Mouse (Mus musculus) ovary, postnatal 10 days (tissue): ENCODE measurements around the gene Dact1.

ENCODE experiments used
- DNase-seq: peaks from one replicate; pipeline ENCODE4 v3.0.0; 2022; ENCODE audit warnings: low spot score

Gene Dact1

DNA sequence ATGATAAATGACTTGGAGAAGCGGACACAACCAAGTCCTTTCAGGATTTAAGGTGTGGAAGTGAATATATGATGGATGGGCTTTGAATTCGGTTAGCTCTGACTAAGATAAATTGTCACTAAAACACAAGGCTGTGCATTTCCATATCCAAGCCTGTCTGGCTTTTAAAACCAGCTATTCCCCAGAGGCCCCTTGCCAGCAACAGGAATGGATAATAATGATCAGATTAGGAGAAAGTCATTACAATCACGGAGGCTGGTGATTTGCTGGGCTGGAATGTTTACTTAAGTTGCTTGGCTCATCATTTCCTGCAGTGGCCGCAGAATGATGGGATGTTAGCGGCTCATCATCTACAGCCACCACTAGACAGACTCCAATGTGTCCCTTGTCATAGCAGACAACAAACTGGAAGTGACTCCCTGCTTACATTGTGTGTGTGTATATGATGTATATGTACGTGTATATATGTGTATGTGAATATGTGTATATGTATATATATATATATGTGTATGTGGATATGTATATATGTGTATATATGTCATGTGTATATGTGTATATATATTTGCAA is 28.3 kb downstream of the Dact1 start:
- no peak for DNase-seq

DNA sequence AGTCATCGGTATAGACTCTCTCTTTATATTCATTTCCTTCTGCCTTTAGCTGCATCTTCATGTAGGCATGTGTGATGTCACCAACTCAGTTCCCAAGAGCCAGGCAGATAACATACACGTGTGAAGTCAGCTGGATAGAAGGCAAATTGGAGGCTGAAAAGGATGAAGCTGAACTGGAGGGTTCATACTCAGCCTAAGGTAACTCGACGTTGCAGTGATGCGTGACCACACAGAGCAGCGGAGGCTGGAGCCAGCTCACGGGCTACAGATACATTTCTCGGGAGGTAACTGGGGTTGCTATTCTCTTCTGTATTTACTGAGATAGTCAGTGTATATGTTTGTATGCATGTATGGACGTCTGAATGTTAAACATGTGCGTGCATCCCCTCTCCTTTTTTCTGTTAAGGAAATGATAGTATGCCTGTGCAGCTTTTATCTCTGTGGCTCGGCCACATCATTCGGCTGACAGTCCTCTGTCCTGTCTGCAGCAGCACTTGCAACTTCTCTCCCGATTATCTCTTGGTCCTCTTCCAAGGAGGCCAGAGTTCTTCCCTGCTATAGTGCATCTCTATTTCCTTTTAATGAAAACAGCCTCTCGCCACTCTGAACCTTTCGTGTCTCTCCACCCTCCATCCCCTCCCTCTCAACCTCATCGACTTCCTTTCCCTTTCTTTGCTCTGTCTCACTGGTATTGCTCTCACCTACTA is 29.6 kb downstream of the Dact1 start:
- DNase-seq: no peak

DNA sequence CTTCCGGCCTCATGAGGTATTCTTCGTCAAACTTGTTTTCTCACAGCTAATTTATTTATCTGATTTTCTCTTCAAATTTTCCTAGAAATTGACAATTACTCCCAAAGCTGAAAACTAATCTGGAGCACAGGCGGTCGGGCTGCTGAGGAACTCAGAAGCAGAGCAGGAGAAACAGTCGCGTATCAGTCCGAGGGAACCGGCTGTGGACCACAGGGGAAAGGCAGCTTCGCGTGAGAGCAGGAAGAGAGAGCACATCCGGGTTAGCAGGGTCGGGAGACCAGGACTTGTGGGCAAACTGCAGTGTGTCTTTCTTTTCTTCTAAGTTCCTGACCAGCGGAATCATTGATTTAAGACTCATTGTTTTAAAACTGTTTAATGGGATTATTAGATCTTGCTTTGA is 32.7 kb downstream of the Dact1 start:
- DNase-seq: no peak

DNA sequence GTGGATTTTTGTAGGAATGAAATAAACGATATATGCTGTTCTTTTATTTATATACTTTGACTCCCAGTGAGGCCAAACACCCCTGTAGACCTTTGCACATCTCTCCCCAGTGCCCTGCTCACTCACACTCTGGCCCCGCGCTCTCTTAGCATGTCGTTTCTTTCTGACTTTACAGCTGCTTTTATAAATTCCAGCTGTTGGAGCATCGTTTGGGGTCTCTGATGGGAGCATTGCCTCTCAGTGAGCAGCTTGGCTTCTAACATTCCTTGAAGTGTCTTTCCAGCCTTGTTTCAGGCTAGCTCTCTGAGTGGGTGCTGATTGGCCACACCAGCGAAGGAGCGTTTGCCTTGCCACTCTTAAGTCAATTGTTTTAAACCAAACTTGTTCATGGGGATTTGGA is 35.8 kb downstream of the Dact1 start:
- no peak for DNase-seq

DNA sequence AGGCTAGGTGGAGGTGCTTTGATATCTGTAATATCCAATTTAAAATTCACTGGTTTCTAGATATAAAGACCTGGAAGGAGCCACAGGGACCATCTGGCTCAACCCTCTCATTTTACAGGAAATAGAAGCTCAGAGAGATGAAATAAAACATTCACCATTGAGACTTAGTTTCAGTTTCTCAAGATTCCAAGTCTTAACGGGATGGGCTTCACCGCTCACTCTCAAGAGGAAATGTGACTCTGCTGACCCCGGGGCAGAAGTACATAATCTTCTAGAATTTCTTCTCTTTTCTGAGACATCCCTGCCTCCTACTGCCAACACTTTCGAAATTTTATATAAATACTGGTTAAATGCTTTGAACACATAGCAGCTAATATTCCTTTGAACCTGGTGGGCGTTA is 36.4 kb downstream of the Dact1 start:
- DNase-seq: no peak

DNA sequence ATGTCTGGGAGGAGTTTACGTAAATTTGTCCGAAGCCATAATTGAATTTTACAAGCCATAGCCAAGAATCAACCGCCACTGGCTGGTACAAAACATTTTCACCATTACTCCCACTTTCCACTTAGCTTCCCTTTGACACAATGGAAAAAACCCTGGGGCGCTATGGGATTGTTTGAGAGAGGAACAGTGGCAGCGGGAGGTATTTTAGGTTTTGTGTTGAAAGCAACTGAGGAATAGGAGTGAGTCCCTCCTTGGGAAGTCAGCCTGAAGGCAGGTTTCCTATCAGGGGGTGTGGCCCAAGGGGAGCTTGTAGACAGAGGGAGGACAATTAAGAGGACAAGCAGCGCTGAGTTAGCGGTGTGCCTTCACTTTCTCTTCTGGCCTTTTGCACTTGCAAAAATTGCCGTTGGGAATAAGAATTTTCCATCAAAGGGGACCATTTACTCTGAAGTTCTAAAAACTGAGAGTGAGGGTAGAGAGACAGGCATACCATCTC is 38.8 kb downstream of the Dact1 start:
- no peak for DNase-seq

DNA sequence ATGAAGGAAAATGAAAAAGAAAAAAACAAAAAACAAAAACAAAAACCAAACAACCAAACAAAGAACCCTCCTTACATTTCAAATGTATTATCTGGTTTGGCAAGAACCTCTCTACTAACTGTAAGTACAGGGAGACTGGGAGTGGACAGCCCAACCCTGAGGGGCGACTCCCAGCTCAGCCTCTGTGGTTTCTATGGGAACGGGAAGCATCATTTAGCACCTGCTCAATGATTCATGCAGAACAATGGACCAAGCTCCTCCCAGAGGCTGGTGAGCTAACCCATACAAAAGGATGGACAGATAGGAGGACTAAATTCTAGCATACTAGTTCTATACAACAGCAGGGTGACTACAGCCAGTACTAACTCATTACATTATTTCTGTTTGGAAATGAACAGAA is 40.4 kb downstream of the Dact1 start:
- no peak for DNase-seq

DNA sequence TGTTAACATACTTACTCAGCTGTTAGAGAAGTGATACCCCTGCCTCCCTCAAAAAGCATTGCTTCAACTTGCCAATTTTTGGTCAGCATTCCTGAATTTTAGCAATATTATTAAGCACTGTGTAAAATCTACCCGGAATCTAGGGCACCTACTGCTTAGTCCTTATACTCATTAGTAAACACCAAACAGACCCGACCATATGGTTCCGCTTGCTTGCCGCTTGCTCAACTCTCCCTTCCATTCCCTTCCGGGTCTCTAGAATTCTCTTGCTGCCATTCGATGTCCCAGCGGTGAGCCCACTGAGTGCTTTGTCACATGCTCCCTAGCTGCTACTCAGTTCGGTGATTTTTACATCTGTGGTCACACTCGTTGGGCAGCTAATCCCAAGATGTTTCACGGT is 45.0 kb downstream of the Dact1 start:
- no peak for DNase-seq

DNA sequence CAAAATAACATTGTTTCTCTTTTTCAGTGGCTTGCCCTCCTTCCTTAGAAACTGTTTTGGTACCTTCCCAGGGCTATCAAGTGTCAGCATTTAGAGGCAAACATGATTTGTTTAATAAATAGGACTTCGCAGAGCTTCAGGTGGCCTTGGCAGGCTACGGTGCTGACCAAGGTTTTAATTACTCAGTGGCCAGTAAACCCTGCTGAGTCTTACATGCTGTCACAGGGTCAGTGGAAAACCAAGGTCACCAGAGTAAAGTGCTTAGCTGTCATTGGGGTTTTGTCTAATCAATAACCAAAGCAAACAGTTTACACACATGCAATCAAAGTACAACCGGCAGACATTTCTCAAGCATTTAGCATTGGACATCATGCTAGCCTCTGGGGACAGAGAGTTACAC is 45.4 kb downstream of the Dact1 start:
- no peak for DNase-seq

DNA sequence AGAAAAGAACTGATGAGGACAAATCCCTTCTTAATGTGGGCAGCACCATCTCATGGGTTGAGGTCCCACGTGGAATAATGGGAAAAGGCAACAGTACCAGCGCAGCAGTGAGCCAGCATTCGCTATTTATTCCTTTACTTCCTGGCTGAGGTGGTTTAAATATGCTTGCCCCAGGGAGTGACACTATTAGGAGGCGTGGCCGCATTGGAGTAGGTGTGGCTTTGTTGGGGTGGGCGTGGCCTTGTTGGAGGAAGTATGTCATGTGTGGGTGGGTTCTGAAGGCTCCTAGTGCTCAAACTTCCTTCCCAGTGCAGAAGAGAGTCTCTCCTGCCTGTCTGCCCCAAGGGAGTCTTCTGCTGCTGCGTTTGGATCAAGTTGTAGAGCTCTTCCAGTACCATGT is 51.9 kb downstream of the Dact1 start:
- no peak for DNase-seq

DNA sequence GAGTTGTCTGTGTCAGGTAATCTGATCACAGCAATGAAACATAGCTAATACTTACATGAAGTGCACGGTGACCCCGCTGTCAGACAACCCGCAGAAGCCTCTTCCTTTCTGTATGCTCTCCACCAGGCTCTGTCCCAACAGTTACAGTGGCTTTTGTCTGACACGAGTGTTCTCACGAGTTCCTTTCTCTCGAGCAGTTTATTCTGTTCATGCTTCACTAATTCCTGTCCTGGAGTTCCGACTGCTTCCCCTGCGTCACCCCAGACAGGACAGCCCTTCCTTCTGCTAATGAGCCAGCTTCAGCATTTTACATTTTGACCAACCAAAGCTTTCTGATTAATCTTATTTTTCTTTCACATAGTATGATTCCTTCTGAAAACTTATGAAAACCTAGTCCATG is 52.7 kb downstream of the Dact1 start:
- DNase-seq: no peak

DNA sequence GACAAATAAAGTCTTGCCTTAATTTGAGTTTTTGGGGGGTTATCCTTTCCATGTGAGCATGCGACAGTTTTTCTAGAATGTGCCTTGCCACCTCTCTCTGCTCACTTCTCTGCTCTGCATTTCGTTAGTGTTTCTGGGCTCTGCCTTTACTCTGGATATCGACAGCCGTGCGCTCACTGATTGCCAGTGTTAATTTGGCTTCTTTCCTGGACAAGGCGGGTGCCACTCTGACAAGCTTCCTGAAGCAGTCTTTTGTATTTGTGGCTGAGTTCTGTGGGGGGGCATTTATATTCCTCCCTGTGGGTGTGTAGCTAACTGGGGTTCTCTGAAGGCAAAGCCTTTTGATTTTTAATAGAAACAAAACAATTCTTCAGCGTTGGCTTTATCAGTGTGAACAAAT is 54.4 kb downstream of the Dact1 start:
- DNase-seq: no peak

DNA sequence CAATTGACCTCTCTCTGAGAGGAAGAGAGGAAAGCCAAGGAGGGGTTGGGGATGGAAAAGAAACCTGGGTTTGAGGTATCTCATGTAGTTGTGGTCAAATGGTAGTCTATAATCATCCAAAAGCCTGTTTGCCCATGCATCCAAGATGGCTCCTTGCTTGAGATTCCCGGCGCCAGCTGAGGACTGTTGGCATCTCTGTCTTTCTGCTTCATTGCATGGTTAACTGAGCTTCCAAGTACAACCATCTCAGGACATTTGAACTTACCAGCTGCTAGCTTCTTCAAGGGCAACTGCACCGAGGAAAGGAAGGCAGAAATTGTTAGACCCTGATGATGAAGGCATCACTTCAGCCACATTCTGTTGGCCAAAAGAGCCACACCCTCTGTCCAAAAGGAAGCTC is 54.8 kb downstream of the Dact1 start:
- no peak for DNase-seq

DNA sequence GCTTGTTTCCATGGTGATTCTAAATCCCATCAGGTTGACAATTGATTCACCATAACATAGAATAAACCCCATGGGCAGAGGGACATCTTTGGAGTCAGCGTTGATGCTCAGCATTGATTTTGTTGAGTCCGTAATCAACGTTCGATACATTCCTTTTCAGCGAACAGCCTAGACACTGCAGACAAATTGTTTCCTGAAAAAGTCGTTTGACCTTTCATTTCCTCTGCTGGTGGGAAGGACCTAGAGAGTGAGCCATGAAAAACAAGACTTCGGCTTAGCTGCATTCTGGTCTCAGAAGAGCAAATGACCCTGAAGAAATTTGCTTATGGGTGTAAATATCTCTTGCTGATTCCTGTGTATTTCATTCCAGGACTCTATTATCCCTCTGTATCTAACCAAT is 55.5 kb downstream of the Dact1 start:
- no peak for DNase-seq

DNA sequence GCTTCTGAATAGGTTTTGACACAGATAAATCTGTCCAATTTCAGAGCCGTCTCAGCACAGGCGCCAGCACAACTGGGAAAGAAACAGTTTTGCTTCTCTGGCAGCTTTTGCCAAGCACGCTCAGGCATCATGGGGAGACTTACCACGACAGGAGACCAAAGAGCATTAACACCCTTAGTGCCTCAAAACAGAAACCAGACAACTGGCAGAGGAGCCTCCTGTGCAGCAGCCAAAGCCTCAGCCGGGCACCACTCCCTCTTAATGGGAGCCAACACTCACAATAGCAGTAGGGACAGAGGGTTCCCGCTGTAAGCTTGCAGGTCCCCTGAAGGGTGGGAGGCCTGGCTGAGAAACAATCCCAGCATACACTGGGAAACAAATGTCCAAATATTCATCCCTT is 56.5 kb downstream of the Dact1 start:
- DNase-seq: no peak

DNA sequence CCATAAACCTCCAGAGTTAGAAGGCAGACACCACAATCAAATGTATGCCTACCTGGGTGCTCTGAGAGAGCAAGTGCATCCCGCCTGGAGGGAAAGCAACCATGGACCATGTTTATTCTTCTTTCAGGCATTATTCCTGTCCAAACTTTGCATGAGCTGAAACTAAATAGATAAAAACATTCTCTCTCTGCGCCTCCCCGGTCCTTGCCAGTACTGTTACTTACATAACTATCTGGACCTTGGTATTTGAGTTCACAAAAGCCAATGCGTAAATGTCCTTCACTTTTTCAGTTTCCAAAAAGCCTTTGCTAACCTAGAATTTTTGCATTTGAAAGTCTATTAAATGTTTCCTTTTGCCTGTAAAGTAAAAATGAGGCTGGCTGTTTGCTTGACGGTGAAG is 58.9 kb downstream of the Dact1 start:
- no peak for DNase-seq
